Mouse (Mus musculus): ENCODE results near the gene Mroh9.
A peak's percentile ranks its signal among the peaks of the same experiment; 100 is the strongest.

The Mroh9 gene

GRCm38 (mm10) chr1:163085570-163085969, at the start of gene Mroh9:
TSS of gene Mroh9 (minus strand) at chr1:163085670.
- DNase-seq = no peak

GRCm38 (mm10) chr1:163129976-163130375, 44.5 kb upstream of the Mroh9 start:
- DNase-seq = peak; percentile 17

DNA sequence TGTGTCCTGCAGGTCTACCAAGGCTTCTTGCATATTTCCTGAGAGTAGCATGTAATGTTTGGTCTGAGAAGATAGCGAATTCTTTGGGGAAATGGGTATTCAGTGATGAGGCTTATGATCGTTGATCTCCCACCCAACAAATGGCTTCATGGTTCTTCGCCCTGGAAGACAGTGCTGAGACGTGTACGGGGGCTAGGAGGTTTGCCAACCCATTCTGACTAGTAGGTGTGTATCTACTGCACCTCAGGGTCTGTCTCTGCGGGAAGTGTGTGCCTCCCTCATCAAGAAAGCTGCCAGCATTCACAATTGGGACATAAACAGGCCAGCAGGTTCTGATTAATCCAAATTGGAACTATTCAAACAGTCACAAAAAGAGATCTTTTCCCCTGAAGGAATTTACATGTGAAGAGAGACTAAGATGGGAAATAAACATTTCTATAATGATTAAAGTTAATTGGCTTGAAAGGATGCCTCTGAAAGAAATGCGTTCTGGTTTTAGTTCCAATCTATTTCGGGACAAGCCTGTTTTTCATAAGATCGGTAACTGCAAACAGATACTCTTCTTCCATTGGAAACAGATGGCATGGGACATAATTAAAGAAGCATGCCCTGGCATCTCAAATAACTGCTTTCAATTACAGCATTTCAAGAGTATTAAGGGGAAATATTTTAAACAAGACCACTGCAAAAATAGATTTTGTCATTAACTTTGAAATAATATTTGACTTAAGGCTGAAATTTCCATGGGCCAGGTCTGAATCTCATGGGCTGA, 43.8 kb upstream of the Mroh9 start:
- peak; percentile 59 for DNase-seq

DNA sequence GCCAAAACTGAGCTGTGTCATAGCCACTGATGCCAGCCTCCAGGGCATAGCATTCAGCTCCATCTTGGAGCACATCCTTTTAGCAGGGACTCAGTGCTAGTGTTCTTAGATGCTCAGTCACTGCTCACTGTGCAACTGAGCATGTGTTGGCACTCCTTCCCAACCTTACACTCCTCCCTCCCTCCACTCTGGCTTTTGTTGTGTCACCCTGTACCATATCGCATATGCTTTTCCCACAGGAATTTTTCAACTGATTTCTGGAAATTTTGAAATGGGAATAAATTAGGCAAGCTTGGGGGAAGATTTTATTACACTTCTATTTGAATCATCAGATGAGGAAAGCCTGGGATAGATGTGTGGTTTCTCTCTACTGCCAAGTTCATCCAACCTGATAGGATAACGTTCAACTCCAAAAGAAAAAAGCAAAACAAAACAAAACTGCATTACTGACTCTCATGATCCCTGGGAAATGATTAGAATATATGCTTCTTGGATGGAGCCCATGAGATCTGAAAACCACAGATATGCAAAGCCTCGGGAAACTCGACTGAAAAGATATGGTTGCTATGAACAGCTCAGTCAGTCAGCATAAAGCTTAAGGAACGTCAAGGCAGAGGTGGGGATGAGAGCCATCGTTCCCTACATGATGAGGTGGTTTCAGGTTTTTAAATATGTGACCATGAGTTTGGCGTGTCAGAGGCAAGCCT, 40.9 kb upstream of the Mroh9 start:
- DNase-seq = no peak

DNA sequence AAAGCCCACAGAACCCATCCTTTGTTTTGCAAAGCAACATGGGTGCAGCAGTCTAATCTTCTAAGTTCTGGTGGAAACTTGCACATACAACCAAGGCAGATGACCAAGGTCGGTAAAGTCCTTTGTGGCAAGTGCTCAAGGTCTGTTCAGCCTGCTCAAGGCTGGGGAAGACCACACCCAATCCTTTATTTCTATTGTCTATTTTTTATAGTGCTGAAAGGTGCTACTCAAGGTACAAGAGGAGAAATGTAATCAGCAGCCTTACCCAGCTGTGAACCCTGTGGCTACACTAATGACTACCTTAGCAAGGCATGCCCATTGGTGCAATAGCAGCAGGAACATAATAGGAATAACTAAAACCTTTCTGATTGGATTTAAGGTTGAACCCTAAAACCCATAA, 36.9 kb upstream of the Mroh9 start:
- DNase-seq = no peak

- DNase-seq = no peak
These were observed 28.1 kb upstream of the Mroh9 start for GRCm38 (mm10) chr1:163113461-163114174.

DNA sequence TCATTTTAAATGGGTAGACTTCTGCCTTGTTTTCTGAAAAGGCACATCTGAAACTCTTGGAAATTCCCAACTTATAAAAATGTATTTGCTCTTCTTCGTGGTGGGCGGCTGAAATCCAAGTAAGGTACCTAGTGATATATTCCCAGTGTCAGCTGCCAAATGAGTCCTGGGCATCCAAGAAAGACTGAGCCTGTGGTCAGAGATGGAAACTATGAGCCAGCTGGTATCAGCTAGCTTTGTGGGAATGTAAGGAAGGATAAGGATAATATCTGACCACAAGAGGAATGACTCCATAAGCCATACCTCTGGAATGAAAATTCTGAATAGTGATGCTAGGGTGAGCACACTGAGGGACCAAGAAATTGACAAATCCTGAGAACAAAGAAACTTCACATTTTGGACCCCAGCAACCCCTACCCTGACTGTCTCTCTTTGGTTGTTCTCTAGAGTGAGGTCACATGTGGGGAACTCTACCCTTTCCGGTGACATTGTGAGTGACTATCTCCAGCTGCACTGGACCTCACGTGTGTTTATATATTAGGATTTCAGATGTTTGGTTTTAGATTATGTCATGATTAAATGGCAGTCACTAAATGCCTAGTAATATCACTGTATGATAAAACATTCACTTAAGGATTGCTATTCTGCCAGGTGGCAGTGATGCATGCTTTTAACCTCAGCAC, 27.2 kb upstream of the Mroh9 start:
- DNase-seq = no peak

DNA sequence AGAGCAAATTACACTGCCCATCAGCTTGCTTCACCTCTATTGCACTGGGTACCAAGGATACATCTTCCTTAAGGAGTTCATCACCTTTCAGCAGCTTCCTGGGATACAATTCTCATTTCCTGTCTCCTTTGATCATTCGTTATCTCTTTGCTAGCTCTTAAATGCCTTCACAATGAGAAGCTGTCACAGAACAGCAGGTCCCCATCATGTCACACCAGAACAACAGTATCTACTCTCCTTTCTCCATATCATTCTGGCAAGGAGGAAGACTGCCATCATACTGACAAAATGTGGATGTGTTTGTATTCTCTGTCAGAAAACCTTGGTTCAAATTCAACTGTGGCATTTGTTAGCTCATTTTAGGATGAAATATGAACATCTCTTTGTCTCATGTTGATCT, 19.5 kb upstream of the Mroh9 start:
- DNase-seq = no peak

GRCm38 (mm10) chr1:163091438-163092155, 6.1 kb upstream of the Mroh9 start:
- peak; percentile 72 for DNase-seq

DNA sequence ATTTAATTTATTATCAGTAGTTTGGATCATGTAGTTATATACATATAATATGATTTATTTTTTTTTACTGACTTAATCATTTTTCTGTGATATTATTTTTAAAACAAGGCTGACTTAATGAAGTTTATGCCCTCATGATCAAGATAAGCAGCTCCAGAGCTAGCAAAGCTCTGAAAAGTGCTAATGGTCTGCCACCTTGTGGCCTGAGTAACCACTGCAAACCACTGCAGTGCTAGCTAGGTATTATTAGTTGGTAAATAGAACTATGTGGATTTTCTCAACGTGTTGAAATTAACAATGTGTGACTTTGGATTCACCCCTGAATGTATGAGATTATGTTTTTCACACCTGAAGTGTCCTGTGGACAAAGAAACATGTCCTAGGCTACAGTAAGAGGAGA, 15.0 kb downstream of the Mroh9 start:
- peak; percentile 62 for DNase-seq

DNA sequence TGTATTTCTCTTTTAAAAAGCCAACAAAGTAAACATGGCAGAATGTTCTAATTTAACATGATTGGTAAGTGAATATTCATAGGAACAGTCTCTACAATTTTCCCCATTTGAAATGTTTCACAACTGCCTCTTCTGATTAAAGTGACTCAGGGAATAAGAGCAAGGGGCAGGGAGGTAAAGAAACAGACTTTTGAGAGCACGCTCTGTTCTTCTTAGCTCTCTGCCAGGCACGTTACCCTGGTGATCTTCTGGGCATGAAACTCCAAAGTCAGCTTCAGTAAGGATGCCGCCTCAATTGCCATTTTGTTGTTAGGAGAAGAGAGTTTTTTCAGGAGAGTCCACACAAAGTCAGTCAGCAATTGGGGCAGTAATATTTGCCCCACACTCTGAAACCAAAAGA, 25.1 kb downstream of the Mroh9 start:
- no peak for DNase-seq

DNA sequence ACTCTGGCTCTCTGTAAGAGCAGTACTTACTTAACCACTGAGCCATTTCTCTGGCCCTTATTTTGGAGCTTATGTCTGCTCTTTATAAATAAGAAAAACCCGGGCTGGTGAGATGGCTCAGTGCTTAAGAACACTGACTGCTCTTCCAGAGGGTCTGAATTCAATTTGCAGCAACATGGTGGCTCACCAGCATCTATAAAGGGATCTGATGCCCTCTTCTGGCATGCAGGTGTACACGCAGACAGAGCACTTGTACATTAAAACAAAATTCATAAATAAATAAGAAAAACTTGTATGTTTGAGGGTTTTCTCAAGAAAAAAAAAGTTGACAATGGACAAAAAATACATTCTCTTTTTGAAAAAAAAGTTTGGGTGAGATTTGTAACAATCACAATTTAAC, 28.1 kb downstream of the Mroh9 start:
- peak; percentile 41 for DNase-seq

DNA sequence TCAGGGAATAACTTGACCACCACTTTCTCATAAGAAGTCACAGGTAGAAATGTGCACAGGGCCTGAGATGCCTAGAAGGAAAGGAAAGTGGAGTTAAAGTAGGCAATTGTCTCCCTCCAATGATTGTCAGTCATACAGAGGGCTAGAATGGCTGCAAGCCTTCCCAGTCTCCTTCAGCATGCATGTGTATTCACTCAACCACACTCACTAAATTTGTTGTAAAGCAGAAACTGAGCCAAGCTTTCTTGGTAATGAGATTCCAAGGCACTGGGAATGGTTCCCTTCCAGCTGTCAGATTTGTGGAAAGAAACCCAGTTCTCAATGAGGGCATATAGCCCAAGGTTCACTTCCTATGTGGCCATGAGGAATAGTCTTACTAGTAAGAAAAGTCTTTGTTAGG, 29.8 kb downstream of the Mroh9 start:
- DNase-seq = no peak

GRCm38 (mm10) chr1:163023075-163023474, 62.4 kb downstream of the Mroh9 start:
- DNase-seq = no peak

GRCm38 (mm10) chr1:163009220-163009619, 76.2 kb downstream of the Mroh9 start:
- DNase-seq = no peak

- DNase-seq = no peak
These were observed 82.0 kb downstream of the Mroh9 start for GRCm38 (mm10) chr1:163003496-163003895.

- no peak for DNase-seq
These were observed 84.1 kb downstream of the Mroh9 start for GRCm38 (mm10) chr1:163001271-163001829.

- DNase-seq = no peak
These were observed 97.9 kb downstream of the Mroh9 start for GRCm38 (mm10) chr1:162987546-162987945.

DNA sequence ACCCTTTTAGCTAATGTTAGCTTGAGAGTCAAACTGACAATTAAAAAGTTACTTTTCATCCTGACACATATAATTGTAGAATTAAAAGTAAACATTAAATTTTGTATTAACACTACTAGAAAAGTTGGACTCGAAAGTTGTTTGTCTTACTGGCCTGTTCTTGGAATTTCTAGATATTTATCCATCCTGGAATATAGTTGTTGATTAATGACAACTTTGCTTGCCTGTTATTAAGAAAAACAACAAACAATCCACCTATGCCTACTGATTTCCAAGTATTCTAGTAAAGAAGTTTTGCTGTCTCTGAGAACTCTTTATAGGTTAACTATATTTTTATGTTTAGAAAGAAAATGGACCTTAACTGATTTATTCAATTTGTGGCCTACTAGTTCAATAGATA, 98.7 kb downstream of the Mroh9 start:
- DNase-seq = no peak

- no peak for DNase-seq
These were observed 99.2 kb downstream of the Mroh9 start for GRCm38 (mm10) chr1:162986121-162986748.

DNA sequence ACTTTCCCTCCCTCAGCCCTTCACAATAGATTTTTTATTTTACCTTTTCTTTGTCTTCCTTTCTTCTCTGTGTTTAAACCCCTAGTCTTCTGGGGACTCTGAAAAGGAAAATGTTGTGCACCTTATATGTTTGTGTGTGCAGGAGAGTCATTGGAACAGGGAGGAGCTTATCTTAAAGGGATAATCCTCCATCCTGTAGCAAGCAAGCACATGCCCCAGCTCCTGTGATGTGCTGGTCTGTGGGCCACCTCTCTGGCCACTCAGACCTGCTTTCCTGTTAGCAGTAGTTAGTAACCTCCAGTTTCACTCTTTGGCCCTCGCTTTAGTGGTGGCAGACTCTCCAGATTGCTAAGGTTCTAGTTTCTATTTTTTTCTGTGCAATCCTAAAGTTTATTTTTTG, 101.0 kb downstream of the Mroh9 start, which contains the start of gene Fmo3:
TSS of gene Fmo3 (minus strand) at position 101 of the 400 bp plus-strand sequence.
- DNase-seq = no peak

Data from embryo, embryonic 11 days (tissue).